ENCODE assay signal across 9 mouse cellular contexts in genomic region chr4:149066672-149067551, GRCm38 (mm10). TPM values are rescaled to one million over a fixed set of nuclear protein-coding genes. Genes with fewer than 3 reads are reported as not detected.
A peak's percentile ranks its signal among the peaks of the same experiment; 100 is the strongest.
DNase-seq lines count a peak whose midpoint lies in the region; ATAC-seq and TF ChIP-seq lines count a peak whose summit lies in the region.
"Had no signal": no experiment of that assay in that cellular context is flagged by ENCODE, and none has a peak within 500 bp of the region (broad histone marks: within the 10 kb centered on the region; RNA-seq: fewer than 3 reads in every experiment).

No protein-coding gene starts in this region.

- H3K4me3 ChIP-seq in gastrocnemius, adult 2 months: no peak overlapping the region
- H3K4me3 ChIP-seq in cerebellum, adult 2 months (replicated peaks; ENCODE audit: insufficient read depth, low read depth, low read length): no peak overlapping the region

- ATAC-seq in megakaryocyte progenitor cell, adult 5-6 weeks (replicated peaks; ENCODE audit: poor library complexity): peak; percentile 80
- ATAC-seq: Patski had no signal

- 64% methylated on average over 22 of the region's 22 CpGs for WGBS in cerebellum, adult 2 months

- no peaks in the 10 kb centered on the region for H3K27me3 ChIP-seq in cerebellum, adult 2 months (ENCODE audit: control insufficient read depth, insufficient read depth, low read length)
- H3K27me3 ChIP-seq: Patski had no signal

- intact Hi-C loops in gastrocnemius, adult 2 months (cut with DNase I): loop anchor here (2.0 kb wide), 1 partner anchor 320 kb away; no protein-coding TSS in a partner anchor
- intact Hi-C loops in gastrocnemius, postnatal 36 days (cut with DNase I): no loop called here

- TF ChIP-seq POLR2A in cerebellum, adult 2 months (IDR thresholded peaks at IDR 0.05; ENCODE audit: borderline replicate concordance, insufficient read depth, low read length): no peak

- peak; percentile 63 for DNase-seq in gastrocnemius, adult 2 months
- no peak for DNase-seq in gastrocnemius, postnatal 36 days
- peak; percentile 15 for DNase-seq in 3T3-L1 (ENCODE audit: low read depth, low spot score)
- peak; percentile 46 to 51 for DNase-seq in cerebellum, adult 2 months
- no peak for DNase-seq in embryo, embryonic 10.5 days (ENCODE audit: low spot score)
- no peak for DNase-seq in heart, adult 18-20 months
- DNase-seq in embryo, embryonic 11 days: no peak

- peaks cover 9% of the 10 kb centered on the region; the same call in 1 of the 2 replicates for H3K4me1 ChIP-seq in cerebellum, adult 2 months (ENCODE audit: control insufficient read depth, insufficient read depth, low read length)

- H3K27ac ChIP-seq in gastrocnemius, adult 2 months: no peak overlapping the region
- no peak overlapping the region for H3K27ac ChIP-seq in cerebellum, adult 2 months (ENCODE audit: insufficient read depth, low read length)

- TF ChIP-seq CTCF in gastrocnemius, adult 2 months (IDR thresholded peaks at IDR 0.05): peak; percentile 66
- peak; percentile 76 for TF ChIP-seq CTCF in cerebellum, adult 2 months (IDR thresholded peaks at IDR 0.05; ENCODE audit: borderline replicate concordance, insufficient read depth, low read depth, low read length)

RNA-seq across cellular contexts. Expression of gene Pex14, which starts 32.8 kb away (rescaled TPM):
- total RNA-seq in gastrocnemius, adult 2 months (2021): 10 to 100 TPM; 21.6 to 24.3 TPM
- 10 to 100 TPM; 18.6 to 20.2 TPM for total RNA-seq in gastrocnemius, postnatal 36 days (2021)
- 48.5 and 52.5 TPM in 2 replicates for polyA plus RNA-seq in cerebellum, adult 2 months (2012; rRNA removed)
- 8.6 and 9.9 TPM in 2 replicates for total RNA-seq in megakaryocyte progenitor cell, adult 5-6 weeks (2015)
- 12.7 and 13.7 TPM in 2 replicates for total RNA-seq in megakaryocyte progenitor cell, adult 5-6 weeks (2017)
- total RNA-seq in heart, adult 18-20 months (2021): 10 to 100 TPM; 21.2 to 22.6 TPM

RNA-seq across cellular contexts. Expression of gene Dffa, which starts 37.0 kb away (rescaled TPM):
- 10 to 100 TPM; 60.4 to 90.0 TPM for total RNA-seq in gastrocnemius, adult 2 months (2021)
- total RNA-seq in gastrocnemius, postnatal 36 days (2021): 10 to 100 TPM; 57.5 to 65.1 TPM
- 60.3 and 72.7 TPM in 2 replicates for polyA plus RNA-seq in cerebellum, adult 2 months (2012; rRNA removed)
- total RNA-seq in megakaryocyte progenitor cell, adult 5-6 weeks (2015): 20.0 and 24.5 TPM in 2 replicates
- total RNA-seq in megakaryocyte progenitor cell, adult 5-6 weeks (2017): 18.6 and 19.4 TPM in 2 replicates
- 10 to 100 TPM; 37.8 to 45.1 TPM for total RNA-seq in heart, adult 18-20 months (2021)

RNA-seq across cellular contexts. Expression of gene Cort, which starts 59.7 kb away (rescaled TPM):
- under 1 TPM; 0.36 to 0.51 TPM for total RNA-seq in gastrocnemius, adult 2 months (2021)
- total RNA-seq in gastrocnemius, postnatal 36 days (2021): not detected
- 0.17 and 0.29 TPM in 2 replicates for polyA plus RNA-seq in cerebellum, adult 2 months (2012; rRNA removed)
- 0.72 TPM in 1 of 2 replicates, not detected in the other for total RNA-seq in megakaryocyte progenitor cell, adult 5-6 weeks (2015)
- total RNA-seq in megakaryocyte progenitor cell, adult 5-6 weeks (2017): 1.4 TPM in 1 of 2 replicates, not detected in the other
- total RNA-seq in heart, adult 18-20 months (2021): not detected

Comparison
In these comparisons a context has a peak if more than half of its experiments do, and no peak if none do; other contexts are left out.
1. DNase-seq: peak in gastrocnemius, adult 2 months (single experiment), 3T3-L1 (single experiment) and cerebellum, adult 2 months (2 of 2); none in gastrocnemius, postnatal 36 days (0 of 2), embryo, embryonic 10.5 days (single experiment), heart, adult 18-20 months (0 of 2) and embryo, embryonic 11 days (single experiment).